Mouse (Mus musculus) monocyte, adult 2 months (primary cell): ENCODE results near the gene Tmem183a.

Source experiments
- DNase-seq, 2 experiments: peaks; one replicate each; pipeline ENCODE4 v3.0.0; 2022; ENCODE audit warnings: low spot score in 2 of 2, low read depth in 1 of 2

Gene Tmem183a

GRCm38 (mm10) chr1:134322591-134322990, 39.2 kb downstream of the Tmem183a start:
- DNase-seq: no peak

GRCm38 (mm10) chr1:134320691-134321301, 41.0 kb downstream of the Tmem183a start:
- no peak for DNase-seq

DNA sequence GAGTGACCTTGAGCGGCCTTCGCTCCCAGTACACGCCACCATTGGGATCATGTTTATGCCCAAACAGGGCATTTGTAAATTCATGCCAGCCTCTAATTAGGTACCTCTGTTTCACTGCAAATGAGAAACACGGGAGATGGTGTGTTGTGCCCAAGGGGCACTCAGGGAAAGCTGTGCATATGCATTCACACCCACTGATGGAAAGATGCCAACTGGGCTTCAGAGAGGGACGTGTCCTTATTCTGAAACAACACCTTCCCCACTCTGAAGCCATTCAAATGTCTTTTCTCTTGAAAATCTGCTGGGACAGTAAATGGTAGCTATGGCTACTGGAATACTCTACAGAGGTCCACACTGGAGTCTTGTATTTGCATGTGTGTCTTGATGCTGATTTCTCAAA, 43.5 kb downstream of the Tmem183a start:
- no peak for DNase-seq

DNA sequence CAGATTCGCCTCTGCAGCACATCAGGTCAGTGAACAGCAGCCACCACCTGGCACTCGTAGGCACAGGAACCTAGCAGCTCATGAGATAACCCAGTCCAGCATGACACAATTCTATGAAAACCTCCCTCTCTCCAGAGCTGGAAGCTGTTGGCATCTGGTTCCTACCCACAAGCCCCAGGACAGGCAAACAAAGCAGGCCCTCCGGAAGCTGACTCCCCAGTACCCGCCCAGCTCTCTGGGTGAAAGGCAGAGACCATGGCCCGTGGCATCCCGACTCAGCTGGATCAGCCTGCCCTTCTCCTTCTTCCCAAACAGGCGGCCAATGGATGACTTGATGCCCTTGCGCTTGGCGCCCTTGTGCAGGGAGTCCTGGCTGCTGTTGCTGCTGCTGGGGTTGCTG, 45.4 kb downstream of the Tmem183a start:
- DNase-seq: no peak

GRCm38 (mm10) chr1:134315181-134315580, 46.6 kb downstream of the Tmem183a start:
- no peak for DNase-seq

DNA sequence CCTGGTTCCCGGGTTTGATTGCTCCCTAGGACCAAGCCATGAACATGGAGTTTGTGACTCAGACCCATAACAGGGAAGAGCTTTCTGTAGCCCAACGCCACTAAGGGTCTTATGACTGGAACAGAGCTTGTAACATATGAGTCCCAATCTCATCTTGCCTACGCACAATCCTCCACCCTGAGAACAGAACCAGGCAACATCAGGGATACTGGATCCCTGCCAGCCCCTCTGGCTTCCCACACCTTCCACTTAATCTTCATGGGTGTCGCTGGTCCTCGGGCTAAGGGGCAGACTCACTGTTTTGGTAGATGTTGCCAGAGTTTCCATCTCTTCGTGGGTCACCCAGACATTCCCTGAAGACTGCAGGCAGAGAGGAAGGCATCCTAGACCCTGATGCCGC, 50.0 kb downstream of the Tmem183a start:
- no peak for DNase-seq

DNA sequence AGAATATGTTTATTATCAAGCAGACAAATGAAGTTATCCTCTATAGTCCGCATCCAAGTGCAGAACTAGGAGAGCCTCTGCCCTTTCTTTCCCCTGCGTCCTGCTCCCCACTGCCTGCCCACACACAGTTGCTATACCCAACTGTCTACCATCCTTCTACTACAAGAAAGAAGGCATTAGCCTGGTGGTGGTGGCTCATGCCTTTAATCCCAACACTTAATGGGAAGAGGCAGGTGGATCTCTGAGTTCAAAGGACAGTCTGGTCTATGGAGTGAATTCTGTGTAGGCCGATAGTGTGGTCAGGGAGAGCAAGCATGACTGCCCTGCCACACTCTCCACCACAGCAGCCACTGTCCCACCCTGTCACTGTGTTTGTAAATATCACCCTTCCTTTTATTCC, 51.0 kb downstream of the Tmem183a start:
- no peak for DNase-seq

DNA sequence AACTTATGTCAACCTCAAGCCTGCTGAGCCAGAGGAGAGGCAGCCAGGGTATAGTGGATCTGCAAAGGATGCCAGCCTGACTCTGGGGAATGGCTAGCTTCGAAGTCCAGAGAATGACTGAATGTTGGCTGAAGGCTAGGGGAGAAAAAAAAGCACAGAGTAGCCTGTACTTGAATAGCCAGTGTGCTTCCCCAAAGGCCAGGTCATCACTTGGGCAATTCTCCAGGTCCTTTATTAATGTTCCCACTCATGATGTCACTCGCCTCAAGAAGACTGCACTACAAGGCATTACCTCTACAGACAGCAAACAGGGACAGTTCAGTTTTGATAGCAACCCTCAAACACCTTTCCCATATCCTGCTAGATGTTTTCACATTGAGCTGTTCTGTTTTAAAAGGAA, 51.5 kb downstream of the Tmem183a start:
- no peak for DNase-seq

DNA sequence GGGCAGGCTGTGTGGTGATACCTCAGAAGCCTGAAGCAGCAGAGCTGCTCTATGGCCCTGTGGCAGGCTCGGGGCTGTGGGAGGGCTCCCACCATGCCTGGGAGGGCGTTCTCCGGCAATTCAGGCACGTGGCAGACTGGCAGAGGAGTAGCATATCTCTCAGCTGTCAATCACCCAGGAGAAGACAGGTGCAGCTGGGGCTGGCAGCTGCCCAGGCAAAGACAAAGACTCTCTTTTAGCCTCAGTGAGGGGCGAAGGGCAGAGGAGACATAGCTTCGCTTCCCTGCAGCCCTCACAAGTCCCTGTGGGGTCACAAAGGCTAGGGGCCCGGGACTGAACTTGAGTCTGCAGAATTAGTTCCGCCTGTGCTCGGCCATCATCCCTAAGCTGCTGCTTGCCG, 54.4 kb downstream of the Tmem183a start:
- DNase-seq: no peak

DNA sequence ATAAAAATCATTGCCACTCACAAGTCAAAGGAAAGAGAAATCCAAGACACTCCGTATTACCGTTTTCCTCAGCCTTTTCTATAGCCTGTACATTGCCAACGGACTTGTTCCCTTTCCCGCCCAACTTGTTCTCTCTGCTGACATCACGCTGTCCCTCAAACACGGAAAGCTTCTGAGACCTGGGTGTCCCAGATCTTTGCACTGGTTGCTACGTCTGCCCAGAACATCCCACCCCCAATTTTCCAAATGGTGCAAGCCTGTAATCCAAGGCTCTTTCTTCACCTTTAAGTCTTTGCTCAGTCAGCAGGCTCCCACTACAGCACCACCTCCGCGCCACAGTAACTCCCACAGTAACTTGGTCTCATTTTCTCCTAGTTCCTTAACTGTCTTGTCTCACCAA, 56.8 kb downstream of the Tmem183a start:
- DNase-seq: no peak

DNA sequence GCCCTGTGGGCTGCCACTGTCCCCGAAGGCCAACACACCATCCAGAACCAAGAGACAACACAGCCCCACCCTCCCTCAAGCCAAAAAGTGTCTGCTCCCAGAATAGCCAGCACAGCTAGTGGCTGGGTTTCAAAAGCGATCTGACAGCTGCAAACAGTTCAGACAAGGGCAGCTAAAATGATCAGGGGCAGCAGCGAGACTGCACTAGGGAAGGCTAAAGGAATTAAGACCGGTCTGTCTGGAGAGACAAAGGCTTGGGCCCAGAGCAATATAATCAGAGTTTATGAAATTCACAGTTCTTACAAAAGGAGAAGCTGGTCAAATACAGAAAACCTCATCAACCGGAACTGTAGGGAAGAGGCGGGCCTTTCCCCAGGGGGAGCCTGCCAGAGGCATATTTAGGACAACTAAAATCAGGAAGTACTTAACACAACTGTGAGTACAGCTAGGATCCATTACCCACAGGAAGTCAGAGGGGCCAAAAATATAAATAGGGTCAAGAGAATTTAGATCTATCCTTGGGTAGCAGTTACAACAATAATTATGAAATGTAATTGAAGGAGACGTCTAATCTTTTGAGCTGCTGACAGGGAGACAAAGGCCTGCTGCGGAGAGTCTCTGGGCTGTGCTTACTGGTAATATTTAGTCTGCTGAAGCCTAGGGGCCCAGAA, 59.1 kb downstream of the Tmem183a start:
- peak; percentile 72 to 79 for DNase-seq

GRCm38 (mm10) chr1:134298636-134299411, 63.0 kb downstream of the Tmem183a start:
- no peak for DNase-seq

DNA sequence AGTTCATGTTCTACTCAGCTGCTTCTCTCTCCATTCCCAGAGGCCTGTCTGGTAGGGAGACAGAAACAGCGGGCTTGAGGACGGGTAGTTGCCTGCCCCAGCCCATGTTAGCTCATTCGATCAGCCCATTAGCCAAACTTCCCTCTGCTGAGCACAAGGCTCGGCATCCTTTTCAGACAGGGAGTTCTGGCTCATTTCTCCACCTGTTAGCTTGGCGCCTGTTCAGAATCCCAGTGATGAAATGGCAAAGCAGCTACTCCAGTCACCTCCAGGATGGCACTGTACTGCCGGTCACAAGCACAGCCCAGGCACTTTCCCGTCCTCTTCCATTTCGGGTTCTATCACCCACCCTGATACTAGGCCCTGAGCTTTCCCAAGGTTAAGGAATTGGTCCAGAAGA, 64.5 kb downstream of the Tmem183a start:
- no peak for DNase-seq
